Mouse (Mus musculus) CH12.LX (cell line): ENCODE measurements around the gene St3gal3.

Experiments used
- CTCF ChIP-seq, 2 experiments: IDR thresholded peaks in 1 of 2; conservative IDR thresholded peaks in 1 of 2; 2 replicates each; pipeline ENCODE4 v1.5.1; 2011 to 2012; ENCODE audit warnings: low read depth in 2 of 2, low read length in 2 of 2, improper control_type of control experiment in 1 of 2, inconsistent platforms in 1 of 2, mild to moderate bottlenecking in 1 of 2, moderate library complexity in 1 of 2
- EP300 ChIP-seq: IDR thresholded peaks from 2 replicates; pipeline ENCODE4 v1.6.1; 2011; ENCODE audit warnings: low read length, improper control_type of control experiment
- HCFC1 ChIP-seq: IDR thresholded peaks from 2 replicates; pipeline ENCODE4 v1.6.1; 2012; ENCODE audit warnings: low read depth, mild to moderate bottlenecking, inconsistent platforms, low read length, improper control_type of control experiment
- IRF4 ChIP-seq: IDR thresholded peaks from 2 replicates; pipeline ENCODE4 v1.6.1; 2014; ENCODE audit warnings: low read depth, mild to moderate bottlenecking, inconsistent platforms, low read length, improper control_type of control experiment
- MXI1 ChIP-seq: IDR thresholded peaks from 2 replicates; pipeline ENCODE4 v1.6.1; 2011; ENCODE audit warnings: mild to moderate bottlenecking, low read depth, low read length, improper control_type of control experiment
- MYC ChIP-seq: IDR thresholded peaks from 2 replicates; pipeline ENCODE4 v1.6.1; 2011; ENCODE audit warnings: low read depth, mild to moderate bottlenecking, improper control_type of control experiment, low read length
- POLR2A ChIP-seq: IDR thresholded peaks from 2 replicates; pipeline ENCODE4 v1.6.1; 2011; ENCODE audit warnings: low read depth, mild to moderate bottlenecking, improper control_type of control experiment, low read length

GRCm38 (mm10) chr4:117912131-117912561 is 222.6 kb downstream of the St3gal3 start:
- TF ChIP-seq CTCF (conservative IDR thresholded peaks at IDR 0.05 in 1 of 2, IDR thresholded peaks at IDR 0.05 in 1 of 2; ENCODE audit: low read depth in 2 of 2, low read length in 2 of 2), result no peak
- TF ChIP-seq MXI1, result no peak
- no peak for TF ChIP-seq MYC
- no peak for TF ChIP-seq HCFC1
- TF ChIP-seq POLR2A, result no peak
- no peak for TF ChIP-seq IRF4
- TF ChIP-seq EP300, result no peak
